Mouse (Mus musculus): Measurements from ENCODE around the gene Nnmt. TPM values are rescaled to one million over a fixed set of nuclear protein-coding genes. Genes with fewer than 3 reads are reported as not detected.

Nnmt gene
- polyA plus RNA-seq (2014; fragmentation: Nextera tagmentation; extraction: Ambion mirVana): 1.3 and 1.8 TPM in 2 replicates

- ATAC-seq (replicated peaks; ENCODE audit: low FRiP score): no peak
- Histone ChIP-seq H3K9ac (ENCODE audit: low read depth, low read length) (no peak within 1 kb of the TSS), H3K36me3 (ENCODE audit: control insufficient read depth, insufficient read depth, low read length) (no peaks in the 10 kb centered on the region), H3K27ac (ENCODE audit: low read depth, low read length) (no peak within 1 kb of the TSS), H3K27me3 (replicated peaks; ENCODE audit: control insufficient read depth, insufficient read depth, low read length) (0 out of 2 replicates have a peak, but pooled peaks cover 3% of the 10 kb centered on the region), H3K9me3 (ENCODE audit: control insufficient read depth, low read length) (no peaks in the 10 kb centered on the region), H3K4me2 (no peak within 1 kb of the TSS), H3K4me3 (ENCODE audit: low read depth, low read length) (no peak within 1 kb of the TSS), H3K4me1 (replicated peaks; ENCODE audit: control insufficient read depth, insufficient read depth, low read length) (no peaks in the 10 kb centered on the region)
- WGBS: 40% methylated on average over 8 of the region's 8 CpGs
- no peak for DNase-seq (ENCODE audit: low spot score)
Measured at GRCm38 (mm10) chr9:48604939-48605598, at the start of gene Nnmt. Gene Nnmt, minus strand, starts transcription at chr9:48605153.

- 9% methylated on average over 8 of the region's 8 CpGs for WGBS
- Histone ChIP-seq H3K9me3 (ENCODE audit: control insufficient read depth, low read length) (no peaks in the 10 kb centered on the region), H3K9ac (ENCODE audit: low read depth, low read length) (no peak overlapping the region), H3K27ac (ENCODE audit: low read depth, low read length) (no peak overlapping the region), H3K4me2 (no peak overlapping the region), H3K4me3 (ENCODE audit: low read depth, low read length) (no peak overlapping the region), H3K4me1 (replicated peaks; ENCODE audit: control insufficient read depth, insufficient read depth, low read length) (peaks cover 12% of the 10 kb centered on the region), H3K27me3 (replicated peaks; ENCODE audit: control insufficient read depth, insufficient read depth, low read length) (peaks cover 3% of the 10 kb centered on the region; the same call in 1 of the 2 replicates), H3K36me3 (ENCODE audit: control insufficient read depth, insufficient read depth, low read length) (no peaks in the 10 kb centered on the region)
- no peak for DNase-seq (ENCODE audit: low spot score)
- ATAC-seq (replicated peaks; ENCODE audit: low FRiP score): peak; percentile 44; the same call in 1 of the 2 replicates
Measured at GRCm38 (mm10) chr9:48654730-48655129, 49.8 kb upstream of the Nnmt start.

GRCm38 (mm10) chr9:48653399-48654070, 48.6 kb upstream of the Nnmt start:
- WGBS: 61% methylated on average over 7 of the region's 7 CpGs
- no peak overlapping the region for H3K9ac ChIP-seq (ENCODE audit: low read depth, low read length)
- ATAC-seq (replicated peaks; ENCODE audit: low FRiP score) (no peak), DNase-seq (ENCODE audit: low spot score) (no peak)
- no peaks in the 10 kb centered on the region for H3K9me3 ChIP-seq (ENCODE audit: control insufficient read depth, low read length)
- no peak overlapping the region for H3K27ac ChIP-seq (ENCODE audit: low read depth, low read length)
- peaks cover 22% of the 10 kb centered on the region for H3K4me1 ChIP-seq (replicated peaks; ENCODE audit: control insufficient read depth, insufficient read depth, low read length)
- H3K27me3 ChIP-seq (replicated peaks; ENCODE audit: control insufficient read depth, insufficient read depth, low read length): peaks cover 3% of the 10 kb centered on the region; the same call in 1 of the 2 replicates
- H3K4me3 ChIP-seq (ENCODE audit: low read depth, low read length): no peak overlapping the region
- H3K36me3 ChIP-seq (ENCODE audit: control insufficient read depth, insufficient read depth, low read length): no peaks in the 10 kb centered on the region
- H3K4me2 ChIP-seq: no peak overlapping the region

GRCm38 (mm10) chr9:48652026-48652425, 47.1 kb upstream of the Nnmt start:
- no peak overlapping the region for H3K4me2 ChIP-seq
- H3K36me3 ChIP-seq (ENCODE audit: control insufficient read depth, insufficient read depth, low read length): no peaks in the 10 kb centered on the region
- no peak for DNase-seq (ENCODE audit: low spot score)
- H3K9me3 ChIP-seq (ENCODE audit: control insufficient read depth, low read length): no peaks in the 10 kb centered on the region
- WGBS: 64% methylated on average over 4 of the region's 4 CpGs
- H3K9ac ChIP-seq (ENCODE audit: low read depth, low read length): no peak overlapping the region
- H3K4me3 ChIP-seq (ENCODE audit: low read depth, low read length): no peak overlapping the region
- H3K27me3 ChIP-seq (replicated peaks; ENCODE audit: control insufficient read depth, insufficient read depth, low read length): peaks cover 10% of the 10 kb centered on the region
- H3K4me1 ChIP-seq (replicated peaks; ENCODE audit: control insufficient read depth, insufficient read depth, low read length): peaks cover 22% of the 10 kb centered on the region
- ATAC-seq (replicated peaks; ENCODE audit: low FRiP score): no peak
- no peak overlapping the region for H3K27ac ChIP-seq (ENCODE audit: low read depth, low read length)

GRCm38 (mm10) chr9:48650846-48651245, 45.9 kb upstream of the Nnmt start:
- no peak overlapping the region for H3K27ac ChIP-seq (ENCODE audit: low read depth, low read length)
- H3K36me3 ChIP-seq (ENCODE audit: control insufficient read depth, insufficient read depth, low read length): no peaks in the 10 kb centered on the region
- peaks cover 19% of the 10 kb centered on the region for H3K4me1 ChIP-seq (replicated peaks; ENCODE audit: control insufficient read depth, insufficient read depth, low read length)
- ATAC-seq (replicated peaks; ENCODE audit: low FRiP score): no peak
- no peak overlapping the region for H3K4me3 ChIP-seq (ENCODE audit: low read depth, low read length)
- DNase-seq (ENCODE audit: low spot score): no peak
- H3K9me3 ChIP-seq (ENCODE audit: control insufficient read depth, low read length): no peaks in the 10 kb centered on the region
- H3K4me2 ChIP-seq: no peak overlapping the region
- 72% methylated on average over 2 of the region's 2 CpGs for WGBS
- peaks cover 10% of the 10 kb centered on the region for H3K27me3 ChIP-seq (replicated peaks; ENCODE audit: control insufficient read depth, insufficient read depth, low read length)
- H3K9ac ChIP-seq (ENCODE audit: low read depth, low read length): no peak overlapping the region

GRCm38 (mm10) chr9:48649851-48650685, 45.1 kb upstream of the Nnmt start:
- peak overlapping the region; percentile 87 for H3K4me2 ChIP-seq
- peaks cover 13% of the 10 kb centered on the region for H3K4me1 ChIP-seq (replicated peaks; ENCODE audit: control insufficient read depth, insufficient read depth, low read length)
- 0 out of 2 replicates have a peak, but pooled peaks have one; percentile 6 for ATAC-seq (replicated peaks; ENCODE audit: low FRiP score)
- DNase-seq (ENCODE audit: low spot score): peak; percentile 30
- no peaks in the 10 kb centered on the region for H3K9me3 ChIP-seq (ENCODE audit: control insufficient read depth, low read length)
- H3K4me3 ChIP-seq (ENCODE audit: low read depth, low read length): peak overlapping the region; percentile 52; the same call in 1 of the 2 replicates
- WGBS: 39% methylated on average over 17 of the region's 17 CpGs
- H3K9ac ChIP-seq (ENCODE audit: low read depth, low read length): peak overlapping the region; percentile 58; the same call in 1 of the 2 replicates
- no peak overlapping the region for H3K27ac ChIP-seq (ENCODE audit: low read depth, low read length)
- H3K36me3 ChIP-seq (ENCODE audit: control insufficient read depth, insufficient read depth, low read length): no peaks in the 10 kb centered on the region
- peaks cover 10% of the 10 kb centered on the region for H3K27me3 ChIP-seq (replicated peaks; ENCODE audit: control insufficient read depth, insufficient read depth, low read length)

GRCm38 (mm10) chr9:48649098-48649766, 44.3 kb upstream of the Nnmt start:
- ATAC-seq (replicated peaks; ENCODE audit: low FRiP score) (peak; percentile 79), DNase-seq (ENCODE audit: low spot score) (peak; percentile 60)
- Histone ChIP-seq H3K27ac (ENCODE audit: low read depth, low read length) (0 out of 2 replicates have a peak overlapping the region, but pooled peaks have one; percentile 28), H3K9ac (ENCODE audit: low read depth, low read length) (peak overlapping the region; percentile 58), H3K4me3 (ENCODE audit: low read depth, low read length) (peak overlapping the region; percentile 52), H3K4me1 (replicated peaks; ENCODE audit: control insufficient read depth, insufficient read depth, low read length) (peaks cover 13% of the 10 kb centered on the region), H3K27me3 (replicated peaks; ENCODE audit: control insufficient read depth, insufficient read depth, low read length) (peaks cover 10% of the 10 kb centered on the region), H3K36me3 (ENCODE audit: control insufficient read depth, insufficient read depth, low read length) (no peaks in the 10 kb centered on the region), H3K9me3 (ENCODE audit: control insufficient read depth, low read length) (no peaks in the 10 kb centered on the region; the same call in 1 of the 2 replicates), H3K4me2 (peak overlapping the region; percentile 87)
- WGBS: 2% methylated on average over 22 of the region's 22 CpGs
